Mouse (Mus musculus) hindbrain, embryonic 15.5 days (tissue): ENCODE results near the gene Ces1g. TPM values are rescaled to one million over a fixed set of nuclear protein-coding genes. Genes with fewer than 3 reads are reported as not detected.

Experiments
- ATAC-seq: fragments of 200-750 bp; cut with Nextera tagmentation; 2 replicates; pipeline ENCODE4 v1.8.0; 2017; ENCODE audit warnings: low read depth, moderate number of reproducible peaks, moderate TSS enrichment; ENCODE audit not compliant: low FRiP score
- H3K27ac ChIP-seq: fragments of 300-500 bp; sonication (generic); replicated peaks from 2 replicates; pipeline ENCODE4 v1.5.1; 2015; ENCODE audit warnings: mild to moderate bottlenecking, inconsistent platforms
- H3K27me3 ChIP-seq: fragments of 300-500 bp; sonication (generic); 2 replicates; pipeline ENCODE4 v1.6.1; 2015; ENCODE audit warnings: control low read depth, inconsistent platforms
- H3K36me3 ChIP-seq: fragments of 300-500 bp; sonication (generic); 2 replicates; pipeline ENCODE4 v1.6.1; 2015; ENCODE audit warnings: control low read depth, inconsistent platforms
- H3K4me1 ChIP-seq: fragments of 300-500 bp; sonication (generic); replicated peaks from 2 replicates; pipeline ENCODE4 v1.6.1; 2015; ENCODE audit warnings: control low read depth, inconsistent platforms
- H3K4me2 ChIP-seq: fragments of 300-500 bp; sonication (generic); 2 replicates; pipeline ENCODE4 v1.6.1; 2015; ENCODE audit warnings: moderate library complexity, mild to moderate bottlenecking, inconsistent platforms
- H3K4me3 ChIP-seq: fragments of 300-500 bp; sonication (generic); 2 replicates; pipeline ENCODE4 v1.5.1; 2015; ENCODE audit warnings: mild to moderate bottlenecking, inconsistent platforms
- H3K9ac ChIP-seq: fragments of 300-500 bp; sonication (generic); 2 replicates; pipeline ENCODE4 v1.6.1; 2015; ENCODE audit warnings: inconsistent platforms
- H3K9me3 ChIP-seq: fragments of 300-500 bp; sonication (generic); 2 replicates; pipeline ENCODE4 v1.6.1; 2016; ENCODE audit warnings: control low read depth, inconsistent platforms
- WGBS: fragments of 180-500 bp; shearing (Covaris S2); methylation state at CpG from one replicate; pipeline ENCODE4 v1.1.7; 2015; 5-methylcytosine and 5-hydroxymethylcytosine counted together
- polyA plus RNA-seq: library from polyadenylated mRNA; unstranded; fragments of >200 nt; fragmentation: Nextera tagmentation; extraction: Ambion mirVana; gene quantifications from 2 replicates; pipeline ENCODE4 v1.2.1, GENCODE M21; 2015

Gene Ces1g
- polyA plus RNA-seq = not detected in 2 replicates

DNA sequence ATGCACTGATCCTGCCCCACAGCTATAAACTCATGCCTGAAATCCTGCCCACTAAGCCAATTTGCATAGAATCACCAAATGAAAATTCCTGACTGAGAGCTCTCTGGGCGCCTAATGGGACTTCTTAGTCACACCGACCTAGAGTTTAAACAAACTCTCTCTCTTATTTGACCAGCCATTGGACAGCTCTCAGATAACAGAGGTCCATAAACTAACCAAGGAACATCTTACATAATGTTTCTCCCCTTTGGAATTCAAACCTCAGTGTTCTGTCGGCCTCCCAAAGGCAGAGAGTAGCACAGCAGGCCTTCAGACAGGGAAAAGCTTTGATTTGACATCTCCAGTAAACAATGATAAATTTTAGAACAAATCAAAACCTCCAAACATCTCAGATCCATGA, at the start of gene Ces1g:
Gene Ces1g (minus strand): TSS at position 102 of the 400 bp plus-strand sequence.
- Histone ChIP-seq H3K27me3 (no peaks in the 10 kb centered on the region), H3K9me3 (no peaks in the 10 kb centered on the region), H3K4me2 (no peak within 1 kb of the TSS), H3K36me3 (no peaks in the 10 kb centered on the region), H3K4me1 (no peaks in the 10 kb centered on the region), H3K27ac (no peak within 1 kb of the TSS), H3K4me3 (no peak within 1 kb of the TSS), H3K9ac (no peak within 1 kb of the TSS)
- no peak for ATAC-seq
- WGBS = 73% methylated on average over 3 of the region's 3 CpGs

DNA sequence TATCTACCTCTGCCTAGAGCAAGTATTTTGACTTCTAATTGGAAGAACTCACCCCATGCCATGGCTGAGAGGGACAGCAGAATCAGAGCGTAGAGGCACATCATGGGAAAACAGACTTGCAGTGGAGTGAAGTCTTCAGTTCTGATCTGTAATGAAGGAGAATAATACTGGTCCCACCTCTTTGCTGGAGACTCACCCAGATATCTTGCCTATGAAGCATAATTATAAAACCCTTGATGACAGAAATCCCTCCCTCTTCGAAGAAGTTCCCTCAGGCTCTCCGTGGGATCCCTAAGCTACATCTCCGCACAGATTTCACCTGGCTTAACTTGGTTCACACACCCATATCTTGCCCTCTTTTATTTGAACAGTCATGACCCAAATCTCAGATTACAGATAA, 42.5 kb upstream of the Ces1g start, which contains the start of gene Ces1h:
Gene Ces1h (minus strand): TSS at position 101 of the 400 bp plus-strand sequence.
- Histone ChIP-seq H3K4me2 (no peak within 1 kb of the TSS), H3K27ac (no peak within 1 kb of the TSS), H3K4me1 (no peaks in the 10 kb centered on the region), H3K9ac (no peak within 1 kb of the TSS), H3K27me3 (no peaks in the 10 kb centered on the region), H3K4me3 (no peak within 1 kb of the TSS), H3K36me3 (no peaks in the 10 kb centered on the region), H3K9me3 (no peaks in the 10 kb centered on the region)
- WGBS = 89% methylated on average over 4 of the region's 4 CpGs
- no peak for ATAC-seq

DNA sequence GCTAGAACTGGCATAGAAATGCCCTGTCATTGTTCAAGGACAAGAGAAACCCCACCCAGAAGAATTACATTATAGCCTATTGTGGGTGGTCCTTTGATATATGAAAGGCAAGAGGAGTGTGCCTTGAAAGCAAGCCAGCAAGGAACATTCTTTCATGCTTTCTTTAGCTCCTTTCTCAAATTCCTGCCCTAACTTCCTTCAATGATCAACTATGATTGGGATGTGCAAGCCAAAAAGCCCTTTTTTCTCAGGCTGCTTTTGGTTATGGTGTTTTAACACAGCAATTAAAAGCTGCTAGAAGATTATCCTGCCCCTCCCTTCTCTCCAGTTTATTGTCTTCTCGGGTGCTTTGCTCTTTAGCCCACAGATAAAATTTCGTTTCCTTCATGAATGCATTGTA, 32.4 kb upstream of the Ces1g start:
- Histone ChIP-seq H3K36me3 (no peaks in the 10 kb centered on the region), H3K4me2 (no peak overlapping the region), H3K9me3 (no peaks in the 10 kb centered on the region), H3K27me3 (no peaks in the 10 kb centered on the region), H3K4me3 (no peak overlapping the region), H3K4me1 (no peaks in the 10 kb centered on the region), H3K27ac (no peak overlapping the region), H3K9ac (no peak overlapping the region)
- ATAC-seq = no peak
- 37% methylated on average over 2 of the region's 2 CpGs for WGBS

DNA sequence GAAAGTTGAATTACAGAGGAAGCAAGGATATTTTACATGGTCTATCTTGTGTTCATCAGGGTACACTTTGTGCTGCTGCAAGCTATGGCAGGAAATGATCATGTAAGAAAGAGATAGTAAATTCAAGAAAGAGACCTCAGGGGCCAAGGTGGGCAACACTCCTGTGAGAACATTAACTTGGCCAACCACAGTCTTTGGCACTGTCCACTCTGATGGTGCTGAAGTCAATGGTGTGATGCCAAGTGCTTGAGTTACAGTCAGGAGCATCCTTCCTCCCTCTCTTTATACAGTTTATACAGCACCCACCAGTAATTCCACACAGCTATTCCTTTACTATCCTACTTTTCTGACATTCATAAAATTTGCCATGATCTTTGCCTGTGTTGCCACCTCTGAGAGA, 23.0 kb upstream of the Ces1g start:
- no peaks in the 10 kb centered on the region for H3K9me3 ChIP-seq
- no peak overlapping the region for H3K4me2 ChIP-seq
- no peaks in the 10 kb centered on the region for H3K4me1 ChIP-seq
- no peaks in the 10 kb centered on the region for H3K36me3 ChIP-seq
- no peak overlapping the region for H3K4me3 ChIP-seq
- no peak overlapping the region for H3K27ac ChIP-seq
- H3K9ac ChIP-seq = no peak overlapping the region
- no peaks in the 10 kb centered on the region for H3K27me3 ChIP-seq
- no peak for ATAC-seq

DNA sequence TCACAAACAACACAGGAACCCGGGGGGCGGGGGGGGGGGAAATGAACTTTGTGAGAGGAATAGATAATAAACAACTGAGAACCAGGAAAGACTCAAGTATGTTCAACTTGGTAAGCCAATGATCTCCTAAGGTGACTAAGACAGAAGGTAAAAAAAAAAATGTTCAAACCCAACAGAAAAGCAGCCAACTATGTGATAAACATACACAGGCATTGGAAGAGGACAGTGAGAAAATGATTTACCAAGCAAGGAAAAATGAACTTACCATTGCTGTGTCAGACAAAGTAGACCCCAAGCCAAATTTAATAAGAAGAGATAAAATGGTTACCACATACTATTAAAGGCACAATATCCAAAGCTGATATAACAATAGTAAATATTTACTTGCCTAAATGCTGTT, 2.4 kb upstream of the Ces1g start:
- H3K9me3 ChIP-seq = no peaks in the 10 kb centered on the region
- H3K9ac ChIP-seq = no peak overlapping the region
- 93% methylated on average over 2 of the region's 2 CpGs for WGBS
- no peaks in the 10 kb centered on the region for H3K27me3 ChIP-seq
- H3K4me2 ChIP-seq = no peak overlapping the region
- no peaks in the 10 kb centered on the region for H3K36me3 ChIP-seq
- H3K4me1 ChIP-seq = no peaks in the 10 kb centered on the region
- H3K27ac ChIP-seq = no peak overlapping the region
- H3K4me3 ChIP-seq = no peak overlapping the region
- ATAC-seq = no peak

DNA sequence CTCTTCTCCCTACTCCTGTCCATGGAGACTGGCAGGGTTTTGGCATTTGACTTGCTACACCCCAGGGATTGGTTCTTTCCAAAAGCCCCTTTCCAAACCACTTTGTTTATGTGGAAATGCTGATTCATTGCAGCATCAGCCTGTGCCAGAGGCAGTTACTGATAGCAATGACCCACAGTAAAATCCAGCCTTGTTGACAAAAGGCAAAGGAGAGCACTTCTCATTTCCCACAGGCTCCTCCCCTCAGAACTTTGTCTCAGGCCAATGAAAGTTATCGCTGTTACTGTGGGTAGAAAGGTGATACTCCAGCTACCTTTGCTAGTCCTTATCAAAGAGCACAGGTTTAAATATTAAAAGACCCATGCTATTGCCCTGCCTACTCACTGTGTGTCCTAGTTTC, 4.4 kb downstream of the Ces1g start:
- Histone ChIP-seq H3K9me3 (no peaks in the 10 kb centered on the region), H3K36me3 (no peaks in the 10 kb centered on the region), H3K27me3 (no peaks in the 10 kb centered on the region), H3K27ac (no peak overlapping the region), H3K9ac (no peak overlapping the region), H3K4me3 (no peak overlapping the region), H3K4me2 (no peak overlapping the region), H3K4me1 (no peaks in the 10 kb centered on the region)
- ATAC-seq = no peak
- WGBS = 81% methylated on average over 1 of the region's 1 CpGs

DNA sequence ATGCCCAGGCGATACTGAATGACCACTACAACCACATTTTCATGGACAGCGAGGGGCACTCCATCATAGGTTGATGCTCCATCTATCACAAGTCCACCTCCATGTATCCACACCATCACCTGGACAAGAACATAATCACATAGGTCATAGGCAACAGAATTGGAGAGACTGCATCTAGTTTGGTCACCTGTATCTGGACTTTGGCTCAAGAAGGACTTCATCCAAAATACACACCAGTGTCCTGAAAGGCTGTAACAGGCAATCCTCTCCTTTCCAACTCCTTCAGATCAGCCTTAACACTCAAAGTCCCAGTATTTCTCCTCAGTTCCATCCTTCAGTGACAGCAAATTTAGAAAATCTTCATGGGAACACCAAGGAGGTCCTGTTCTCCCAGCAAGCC, 6.0 kb downstream of the Ces1g start:
- H3K9me3 ChIP-seq = no peaks in the 10 kb centered on the region
- H3K27ac ChIP-seq = no peak overlapping the region
- H3K9ac ChIP-seq = no peak overlapping the region
- H3K4me2 ChIP-seq = no peak overlapping the region
- ATAC-seq = no peak
- H3K27me3 ChIP-seq = no peaks in the 10 kb centered on the region
- WGBS = 96% methylated on average over 2 of the region's 2 CpGs
- H3K4me3 ChIP-seq = no peak overlapping the region
- H3K36me3 ChIP-seq = no peaks in the 10 kb centered on the region
- H3K4me1 ChIP-seq = no peaks in the 10 kb centered on the region

DNA sequence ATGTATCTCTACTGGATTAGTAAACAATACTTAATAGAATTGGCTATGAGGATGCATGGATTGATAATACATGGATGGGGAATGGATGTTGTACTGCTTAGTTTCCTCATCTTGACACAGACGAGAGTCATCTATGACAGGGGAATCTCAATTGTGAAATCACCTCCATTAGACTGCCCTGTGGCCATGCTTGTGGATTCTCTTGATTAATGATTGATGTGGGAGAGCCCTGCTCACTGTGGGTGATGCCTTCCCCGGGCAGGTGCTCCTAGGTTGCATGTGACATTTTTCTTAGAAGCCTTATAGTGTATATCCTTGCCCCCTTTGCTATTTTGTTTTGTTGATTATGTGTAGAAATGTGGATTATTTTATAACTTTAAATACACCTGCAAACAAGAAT, 12.0 kb downstream of the Ces1g start:
- Histone ChIP-seq H3K27me3 (no peaks in the 10 kb centered on the region), H3K4me3 (no peak overlapping the region), H3K27ac (no peak overlapping the region), H3K4me1 (no peaks in the 10 kb centered on the region), H3K9me3 (no peaks in the 10 kb centered on the region), H3K4me2 (no peak overlapping the region), H3K9ac (no peak overlapping the region), H3K36me3 (no peaks in the 10 kb centered on the region)
- ATAC-seq = no peak
- 81% methylated on average over 2 of the region's 2 CpGs for WGBS

DNA sequence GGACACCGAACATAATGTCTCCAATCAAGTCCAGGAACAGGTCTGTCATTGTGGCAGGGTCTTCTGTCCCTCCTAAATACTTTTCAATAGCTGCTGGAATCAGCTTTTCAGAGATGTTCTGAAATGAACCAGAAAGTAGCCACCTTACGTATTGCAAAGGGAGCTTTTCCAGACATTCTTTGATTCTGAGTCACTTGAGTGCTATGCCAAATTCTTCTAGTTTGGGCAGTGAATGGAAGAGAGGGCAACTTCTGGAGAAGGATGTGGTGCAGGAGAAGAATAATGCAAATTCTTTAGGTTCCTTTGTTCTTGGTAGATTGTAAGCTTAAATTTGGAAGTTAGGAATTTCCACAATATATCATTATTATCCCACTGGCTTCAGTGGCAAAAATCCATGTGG, 20.1 kb downstream of the Ces1g start:
- Histone ChIP-seq H3K4me3 (no peak overlapping the region), H3K27ac (no peak overlapping the region), H3K4me2 (no peak overlapping the region), H3K4me1 (no peaks in the 10 kb centered on the region), H3K36me3 (no peaks in the 10 kb centered on the region), H3K9ac (no peak overlapping the region), H3K9me3 (no peaks in the 10 kb centered on the region), H3K27me3 (no peaks in the 10 kb centered on the region)
- ATAC-seq = no peak
- WGBS = 94% methylated on average over 2 of the region's 2 CpGs

DNA sequence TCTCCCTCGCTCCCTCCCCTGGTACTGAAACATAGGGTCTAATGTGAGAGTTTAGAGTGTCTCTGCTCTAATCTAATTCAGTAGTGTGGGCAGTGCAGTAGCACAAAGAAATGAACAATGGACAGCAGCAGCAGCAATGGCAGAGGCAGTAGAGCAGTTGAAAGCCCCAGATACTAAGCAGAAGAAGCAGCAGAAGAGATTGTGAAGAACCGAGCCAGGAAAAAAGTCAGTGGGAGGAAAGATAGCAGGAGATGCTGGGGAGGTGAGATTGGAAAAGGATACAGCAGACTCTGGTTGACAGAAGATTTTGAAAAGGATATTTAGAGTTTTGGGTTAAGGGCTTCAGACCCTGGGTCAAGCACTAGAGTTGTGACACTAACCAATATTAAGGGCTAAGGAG, 21.6 kb downstream of the Ces1g start:
- H3K27ac ChIP-seq = no peak overlapping the region
- H3K4me1 ChIP-seq = no peaks in the 10 kb centered on the region
- no peak for ATAC-seq
- no peaks in the 10 kb centered on the region for H3K36me3 ChIP-seq
- no peak overlapping the region for H3K9ac ChIP-seq
- 90% methylated on average over 2 of the region's 2 CpGs for WGBS
- no peak overlapping the region for H3K4me2 ChIP-seq
- H3K9me3 ChIP-seq = no peaks in the 10 kb centered on the region
- H3K4me3 ChIP-seq = no peak overlapping the region
- H3K27me3 ChIP-seq = no peaks in the 10 kb centered on the region

DNA sequence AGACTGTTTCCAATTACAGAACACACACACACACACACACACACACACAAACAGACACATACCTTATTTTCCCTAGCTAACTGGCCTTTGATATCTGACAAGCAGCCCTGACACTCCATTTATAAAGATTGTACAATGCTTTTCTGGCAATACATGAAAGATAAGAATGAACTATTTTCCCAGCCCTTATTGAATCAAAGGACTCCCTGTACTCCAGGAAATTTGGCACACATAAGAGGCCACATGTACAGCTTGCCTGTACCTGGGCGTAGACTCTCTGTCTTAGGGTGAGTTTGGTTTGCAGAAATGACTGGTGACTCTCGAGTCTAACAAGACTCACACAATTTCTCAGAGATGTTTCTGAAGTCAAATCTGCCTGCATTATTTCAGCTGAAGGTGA, 53.2 kb downstream of the Ces1g start:
- H3K27me3 ChIP-seq = no peaks in the 10 kb centered on the region
- no peak for ATAC-seq
- WGBS = 89% methylated on average over 2 of the region's 2 CpGs

DNA sequence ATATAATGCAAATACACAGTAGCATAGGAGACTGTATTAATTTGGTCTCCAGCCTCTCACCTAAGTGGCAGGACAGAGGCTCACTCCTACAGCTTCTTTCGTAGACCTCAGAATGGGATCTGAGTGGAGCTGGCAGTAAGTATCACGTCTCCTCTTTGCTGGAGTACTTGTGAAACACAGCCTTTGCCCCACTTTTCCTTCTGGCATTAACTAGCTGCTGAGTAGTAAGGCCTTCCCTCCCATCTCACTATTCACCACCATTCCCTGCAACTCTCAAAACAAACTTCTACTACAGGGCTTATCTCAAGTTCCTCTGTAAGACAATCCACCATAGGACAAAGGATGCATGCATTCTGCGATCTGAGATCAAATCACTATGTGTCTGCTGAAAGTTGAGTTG, 54.8 kb downstream of the Ces1g start:
- Histone ChIP-seq H3K4me3 (no peak overlapping the region), H3K36me3 (no peaks in the 10 kb centered on the region), H3K4me1 (no peaks in the 10 kb centered on the region), H3K9me3 (no peaks in the 10 kb centered on the region), H3K27me3 (no peaks in the 10 kb centered on the region), H3K9ac (no peak overlapping the region), H3K27ac (no peak overlapping the region), H3K4me2 (no peak overlapping the region)
- 87% methylated on average over 3 of the region's 3 CpGs for WGBS
- ATAC-seq = no peak

More for the DNA sequence above, 53.2 kb downstream of the Ces1g start:
- Histone ChIP-seq H3K9ac (no peak overlapping the region), H3K9me3 (no peaks in the 10 kb centered on the region), H3K36me3 (no peaks in the 10 kb centered on the region), H3K4me2 (no peak overlapping the region), H3K27ac (no peak overlapping the region), H3K4me1 (no peaks in the 10 kb centered on the region), H3K4me3 (no peak overlapping the region)

DNA sequence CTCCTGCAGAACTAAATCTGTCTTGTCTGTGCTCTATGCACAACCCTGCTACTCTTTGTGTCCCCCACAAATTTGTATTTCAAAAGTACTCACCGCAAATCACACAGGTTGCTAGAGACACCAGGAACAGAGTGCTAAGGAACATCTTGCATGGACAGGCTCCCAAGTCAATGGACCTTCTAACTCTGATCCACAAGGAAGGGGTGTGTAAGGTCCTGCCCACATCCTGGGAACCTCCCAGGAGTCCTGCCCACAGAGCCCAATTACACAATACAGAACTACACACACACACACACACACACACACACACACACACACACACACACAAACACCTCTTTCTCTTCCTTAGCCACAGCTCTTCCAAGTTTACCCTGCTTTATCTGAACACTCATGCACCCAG, 57.6 kb downstream of the Ces1g start, which contains the start of gene Ces1f:
Gene Ces1f (minus strand): TSS at position 192 of the 400 bp plus-strand sequence.
- WGBS = 91% methylated on average over 1 of the region's 1 CpGs
- no peaks in the 10 kb centered on the region for H3K9me3 ChIP-seq
- no peak within 1 kb of the TSS for H3K4me2 ChIP-seq
- no peaks in the 10 kb centered on the region for H3K36me3 ChIP-seq
- H3K27me3 ChIP-seq = no peaks in the 10 kb centered on the region
- no peak within 1 kb of the TSS for H3K4me3 ChIP-seq
- no peaks in the 10 kb centered on the region for H3K4me1 ChIP-seq
- no peak within 1 kb of the TSS for H3K27ac ChIP-seq
- no peak within 1 kb of the TSS for H3K9ac ChIP-seq
- no peak for ATAC-seq
